Mouse (Mus musculus) lung, postnatal 25 days (tissue): ENCODE results near the gene Tap2.

ENCODE experiments used
- DNase-seq: peaks from one replicate; pipeline ENCODE4 v3.0.0; 2022; ENCODE audit warnings: low spot score

Tap2 gene

GRCm38 (mm10) chr17:34196491-34196890 is 6.8 kb upstream of the Tap2 start:
- DNase-seq, result no peak

GRCm38 (mm10) chr17:34196941-34197894 is 6.1 kb upstream of the Tap2 start, which contains the start of gene Psmb8:
TSS of gene Psmb8 (plus strand) at chr17:34197721.
- DNase-seq, result peak; percentile 96

GRCm38 (mm10) chr17:34197904-34198520 is 5.3 kb upstream of the Tap2 start:
- DNase-seq, result peak; percentile 85

- DNase-seq, result no peak
Observed at GRCm38 (mm10) chr17:34198521-34198912, 4.8 kb upstream of the Tap2 start.

- no peak for DNase-seq
Observed at GRCm38 (mm10) chr17:34199050-34199619, 4.2 kb upstream of the Tap2 start.

GRCm38 (mm10) chr17:34200047-34200446 is 3.3 kb upstream of the Tap2 start:
- DNase-seq, result no peak

GRCm38 (mm10) chr17:34200772-34201505 is 2.4 kb upstream of the Tap2 start:
- DNase-seq, result no peak

GRCm38 (mm10) chr17:34201506-34202055 is 1.7 kb upstream of the Tap2 start:
- no peak for DNase-seq

GRCm38 (mm10) chr17:34202760-34203442 is 426 bp upstream of the Tap2 start:
- no peak for DNase-seq

- peak; percentile 93 for DNase-seq
Observed at GRCm38 (mm10) chr17:34204303-34205010, 1.1 kb downstream of the Tap2 start.

- DNase-seq, result no peak
Observed at GRCm38 (mm10) chr17:34205021-34205745, 1.9 kb downstream of the Tap2 start.

- peak; percentile 64 for DNase-seq
Observed at GRCm38 (mm10) chr17:34205746-34206176, 2.4 kb downstream of the Tap2 start.

GRCm38 (mm10) chr17:34206731-34207130 is 3.4 kb downstream of the Tap2 start:
- no peak for DNase-seq

- DNase-seq, result no peak
Observed at GRCm38 (mm10) chr17:34207456-34207855, 4.1 kb downstream of the Tap2 start.

- no peak for DNase-seq
Observed at GRCm38 (mm10) chr17:34207866-34208265, 4.5 kb downstream of the Tap2 start.

- no peak for DNase-seq
Observed at GRCm38 (mm10) chr17:34208421-34208820, 5.1 kb downstream of the Tap2 start.

GRCm38 (mm10) chr17:34209680-34210079 is 6.4 kb downstream of the Tap2 start:
- no peak for DNase-seq

- no peak for DNase-seq
Observed at GRCm38 (mm10) chr17:34210599-34210998, 7.3 kb downstream of the Tap2 start.

GRCm38 (mm10) chr17:34211746-34212365 is 8.5 kb downstream of the Tap2 start:
- DNase-seq, result no peak
